Mouse (Mus musculus): ENCODE results near the gene Nkain1.

Nkain1 gene

GRCm38 (mm10) chr4:130574048-130574413 lies at the start of gene Nkain1:
Gene Nkain1 (minus strand): TSS chr4:130574173.
- peak in 1 of 2 experiments; percentile 46 for DNase-seq

- no peak for DNase-seq
Observed at GRCm38 (mm10) chr4:130578734-130579274, 4.8 kb upstream of the Nkain1 start.

GRCm38 (mm10) chr4:130577081-130577480 lies 3.1 kb upstream of the Nkain1 start:
- no peak for DNase-seq

- no peak for DNase-seq
Observed at GRCm38 (mm10) chr4:130576247-130576931, 2.4 kb upstream of the Nkain1 start.

- no peak for DNase-seq
Observed at GRCm38 (mm10) chr4:130575533-130575932, 1.6 kb upstream of the Nkain1 start.

GRCm38 (mm10) chr4:130574861-130575460 lies 988 bp upstream of the Nkain1 start:
- no peak for DNase-seq

GRCm38 (mm10) chr4:130573351-130574047 lies 474 bp downstream of the Nkain1 start:
- no peak for DNase-seq

GRCm38 (mm10) chr4:130573012-130573350 lies 992 bp downstream of the Nkain1 start:
- DNase-seq, result no peak

GRCm38 (mm10) chr4:130572545-130572944 lies 1.4 kb downstream of the Nkain1 start:
- DNase-seq, result no peak

- peak; percentile 45 to 59 for DNase-seq
Observed at GRCm38 (mm10) chr4:130570941-130571720, 2.8 kb downstream of the Nkain1 start.

- no peak for DNase-seq
Observed at GRCm38 (mm10) chr4:130568043-130568978, 5.7 kb downstream of the Nkain1 start.

GRCm38 (mm10) chr4:130563820-130564219 lies 10.2 kb downstream of the Nkain1 start:
- no peak for DNase-seq

- DNase-seq, result no peak
Observed at GRCm38 (mm10) chr4:130563260-130563756, 10.7 kb downstream of the Nkain1 start.

- DNase-seq, result no peak
Observed at GRCm38 (mm10) chr4:130560576-130561310, 13.2 kb downstream of the Nkain1 start.

- no peak for DNase-seq
Observed at GRCm38 (mm10) chr4:130559220-130559619, 14.8 kb downstream of the Nkain1 start.

GRCm38 (mm10) chr4:130557852-130558251 lies 16.1 kb downstream of the Nkain1 start:
- peak; percentile 73 to 82 for DNase-seq

GRCm38 (mm10) chr4:130556992-130557391 lies 17.0 kb downstream of the Nkain1 start:
- no peak for DNase-seq

GRCm38 (mm10) chr4:130556224-130556623 lies 17.7 kb downstream of the Nkain1 start:
- DNase-seq, result no peak

GRCm38 (mm10) chr4:130553121-130553448 lies 20.9 kb downstream of the Nkain1 start:
- peak in 1 of 2 experiments; percentile 50 for DNase-seq

GRCm38 (mm10) chr4:130552312-130553120 lies 21.5 kb downstream of the Nkain1 start:
- DNase-seq, result no peak
